Mouse (Mus musculus) liver (tissue): ENCODE data around the gene Cnpy3.
"Not testable (repeated sequence)": the region's sequence is repeated elsewhere in the genome, so short reads cannot be mapped to it uniquely, and the experiment has no call there.

Experiments
- DNase-seq: peaks from one replicate; pipeline ENCODE4 v3.0.0-alpha.2; 2020; ENCODE audit warnings: mixed read lengths

Cnpy3 gene

GRCm38 (mm10) chr17:46751794-46752556 is at the start of gene Cnpy3:
TSS of gene Cnpy3 (minus strand) at chr17:46752214.
- peak; percentile 98 for DNase-seq

- DNase-seq: no peak
These were observed 49.7 kb upstream of the Cnpy3 start for GRCm38 (mm10) chr17:46801761-46802160.

GRCm38 (mm10) chr17:46799680-46800079 is 47.7 kb upstream of the Cnpy3 start:
- no peak for DNase-seq

- no peak for DNase-seq
These were observed 45.4 kb upstream of the Cnpy3 start for GRCm38 (mm10) chr17:46797386-46797785.

GRCm38 (mm10) chr17:46796743-46797142 is 44.7 kb upstream of the Cnpy3 start:
- no peak for DNase-seq

- no peak for DNase-seq
These were observed 40.9 kb upstream of the Cnpy3 start for GRCm38 (mm10) chr17:46792963-46793362.

- DNase-seq: not testable (repeated sequence)
These were observed 36.0 kb upstream of the Cnpy3 start for GRCm38 (mm10) chr17:46787974-46788373.

GRCm38 (mm10) chr17:46786952-46787351 is 34.9 kb upstream of the Cnpy3 start:
- peak; percentile 40 for DNase-seq

- no peak for DNase-seq
These were observed 31.2 kb upstream of the Cnpy3 start for GRCm38 (mm10) chr17:46783222-46783565.

GRCm38 (mm10) chr17:46782341-46783221 is 30.6 kb upstream of the Cnpy3 start, which contains the start of gene Rpl7l1:
TSS of gene Rpl7l1 (minus strand) at chr17:46782672.
- peak; percentile 95 for DNase-seq

GRCm38 (mm10) chr17:46781876-46782275 is 29.9 kb upstream of the Cnpy3 start:
- no peak for DNase-seq

- DNase-seq: no peak
These were observed 24.1 kb upstream of the Cnpy3 start for GRCm38 (mm10) chr17:46776087-46776486.

- no peak for DNase-seq
These were observed 23.1 kb upstream of the Cnpy3 start for GRCm38 (mm10) chr17:46775070-46775469.

- no peak for DNase-seq
These were observed 22.1 kb upstream of the Cnpy3 start for GRCm38 (mm10) chr17:46774131-46774472.

GRCm38 (mm10) chr17:46773278-46774130 is 21.5 kb upstream of the Cnpy3 start:
- DNase-seq: peak; percentile 25

GRCm38 (mm10) chr17:46772404-46773277 is 20.6 kb upstream of the Cnpy3 start, which contains the start of gene 2310039H08Rik:
TSS of gene 2310039H08Rik (plus strand) at chr17:46772635.
- peak; percentile 83 for DNase-seq

GRCm38 (mm10) chr17:46772038-46772403 is 20.0 kb upstream of the Cnpy3 start:
- no peak for DNase-seq

- DNase-seq: no peak
These were observed 19.6 kb upstream of the Cnpy3 start for GRCm38 (mm10) chr17:46771616-46772015.

- DNase-seq: no peak
These were observed 19.0 kb upstream of the Cnpy3 start for GRCm38 (mm10) chr17:46771025-46771424.

GRCm38 (mm10) chr17:46770546-46770945 is 18.5 kb upstream of the Cnpy3 start:
- DNase-seq: no peak

GRCm38 (mm10) chr17:46767868-46768267 is 15.9 kb upstream of the Cnpy3 start:
- DNase-seq: peak; percentile 47

GRCm38 (mm10) chr17:46764916-46765315 is 12.9 kb upstream of the Cnpy3 start:
- DNase-seq: not testable (repeated sequence)
